8 mouse cellular contexts compared by ENCODE assay signal in genomic region chr10:50698836-50699433, GRCm38 (mm10).
DNase-seq lines count a peak whose midpoint lies in the region; ATAC-seq lines count a peak whose summit lies in the region.

No protein-coding gene starts in this region.

- H3K36me3 ChIP-seq in embryonic facial prominence, embryonic 11.5 days (replicated peaks; ENCODE audit: control insufficient read depth, insufficient read depth, low read depth, low read length): no peaks in the 10 kb centered on the region
- H3K36me3 ChIP-seq in embryonic facial prominence, embryonic 10.5 days (replicated peaks): no peaks in the 10 kb centered on the region

- 61% methylated on average over 4 of the region's 4 CpGs for WGBS in embryonic facial prominence, embryonic 11.5 days
- WGBS in embryonic facial prominence, embryonic 10.5 days: 69% methylated on average over 4 of the region's 4 CpGs

- no peak overlapping the region for H3K27ac ChIP-seq in embryonic facial prominence, embryonic 11.5 days (replicated peaks; ENCODE audit: low read depth, low read length)
- no peak overlapping the region for H3K27ac ChIP-seq in embryonic facial prominence, embryonic 10.5 days (replicated peaks)

- H3K4me1 ChIP-seq in embryonic facial prominence, embryonic 11.5 days (ENCODE audit: control insufficient read depth, insufficient read depth, low read length): no peaks in the 10 kb centered on the region
- H3K4me1 ChIP-seq in embryonic facial prominence, embryonic 10.5 days: no peaks in the 10 kb centered on the region

- H3K9ac ChIP-seq in embryonic facial prominence, embryonic 11.5 days (replicated peaks; ENCODE audit: low read length): no peak overlapping the region

- H3K4me3 ChIP-seq in embryonic facial prominence, embryonic 11.5 days (ENCODE audit: low read depth, low read length): no peak overlapping the region
- H3K4me3 ChIP-seq in embryonic facial prominence, embryonic 10.5 days: no peak overlapping the region

- no peaks in the 10 kb centered on the region for H3K27me3 ChIP-seq in embryonic facial prominence, embryonic 11.5 days (ENCODE audit: control insufficient read depth, insufficient read depth, low read length)
- H3K27me3 ChIP-seq in embryonic facial prominence, embryonic 10.5 days (replicated peaks; ENCODE audit: low read depth, poor library complexity, severe bottlenecking): no peaks in the 10 kb centered on the region

- no peaks in the 10 kb centered on the region for H3K9me3 ChIP-seq in embryonic facial prominence, embryonic 11.5 days (replicated peaks; ENCODE audit: control insufficient read depth, low read length)
- no peaks in the 10 kb centered on the region for H3K9me3 ChIP-seq in embryonic facial prominence, embryonic 10.5 days

- no peak for ATAC-seq in embryonic facial prominence, embryonic 11.5 days (replicated peaks; ENCODE audit: insufficient number of reproducible peaks, low FRiP score, low TSS enrichment, low read depth)
- ATAC-seq in hematopoietic stem cell, adult 5-6 weeks (replicated peaks in 1 of 2; ENCODE audit: insufficient read depth in 1 of 2, low FRiP score in 2 of 2, low TSS enrichment in 1 of 2, low read depth in 1 of 2, poor library complexity in 2 of 2, severe bottlenecking in 2 of 2): peak; percentile 58 to 62; a peak in 2 of 4 replicates

- peak; percentile 45 for DNase-seq in embryonic facial prominence, embryonic 11.5 days (ENCODE audit: low spot score)
- DNase-seq in embryonic facial prominence, embryonic 10.5 days (ENCODE audit: low spot score): no peak
- DNase-seq in lung, postnatal 36 days: peak; percentile 18
- no peak for DNase-seq in lung, postnatal 14 days
- DNase-seq in retina, postnatal 7 days (ENCODE audit: low read depth, low spot score): peak; percentile 6
- DNase-seq in adrenal gland, postnatal 36 days: no peak
- DNase-seq in cerebellum, adult 11 months: no peak

- H3K4me2 ChIP-seq in embryonic facial prominence, embryonic 11.5 days (ENCODE audit: low read depth, low read length): no peak overlapping the region

Comparison
In these comparisons a context has a peak if more than half of its experiments do, and no peak if none do; other contexts are left out.
1. DNase-seq: peak in embryonic facial prominence, embryonic 11.5 days (single experiment), lung, postnatal 36 days (single experiment) and retina, postnatal 7 days (single experiment); none in embryonic facial prominence, embryonic 10.5 days (single experiment), lung, postnatal 14 days (single experiment), adrenal gland, postnatal 36 days (0 of 2) and cerebellum, adult 11 months (single experiment).